Mouse (Mus musculus) small intestine, adult 2 months (tissue): ENCODE data around the gene Lao1. TPM values are rescaled to one million over a fixed set of nuclear protein-coding genes. Genes with fewer than 3 reads are reported as not detected.
"Not testable (repeated sequence)": the region's sequence is repeated elsewhere in the genome, so short reads cannot be mapped to it uniquely, and the experiment has no call there.

Experiments
- H3K27ac ChIP-seq: fragments of 200-500 bp; 2 replicates; pipeline ENCODE4 v1.5.1; 2012; ENCODE audit warnings: low read depth, low read length, control low read depth, inconsistent platforms; ENCODE audit not compliant: insufficient read depth
- H3K27me3 ChIP-seq: fragments of 200-500 bp; 2 replicates; pipeline ENCODE4 v1.6.1; 2012; ENCODE audit warnings: mild to moderate bottlenecking, moderate library complexity, low read length, inconsistent platforms; ENCODE audit not compliant: control insufficient read depth, insufficient read depth
- H3K36me3 ChIP-seq: fragments of 200-500 bp; 2 replicates; pipeline ENCODE4 v1.6.1; 2012; ENCODE audit warnings: mild to moderate bottlenecking, low read length, control low read depth, inconsistent platforms; ENCODE audit not compliant: control insufficient read depth, insufficient read depth
- H3K4me1 ChIP-seq: fragments of 200-500 bp; 2 replicates; pipeline ENCODE4 v1.6.1; 2012; ENCODE audit warnings: low read length, inconsistent platforms, mixed read lengths; ENCODE audit not compliant: control insufficient read depth, insufficient read depth, insufficient read length
- H3K4me3 ChIP-seq: fragments of 200-500 bp; 2 replicates; pipeline ENCODE4 v1.5.1; 2012; ENCODE audit warnings: low read depth, mild to moderate bottlenecking, control low read depth, inconsistent platforms, low read length, moderate library complexity
- CTCF ChIP-seq: fragments of 200-500 bp; IDR thresholded peaks from 2 replicates; pipeline ENCODE4 v1.5.1; 2012; ENCODE audit warnings: low read depth, mild to moderate bottlenecking, control low read depth, inconsistent platforms, low read length, moderate library complexity, mixed read lengths; ENCODE audit not compliant: insufficient replicate concordance, insufficient read length; ENCODE audit errors: extremely low read depth
- POLR2A ChIP-seq: fragments of 200-500 bp; IDR thresholded peaks from 2 replicates; pipeline ENCODE4 v1.6.1; 2012; ENCODE audit warnings: low read depth, mild to moderate bottlenecking, control low read depth, inconsistent platforms, low read length, moderate library complexity
- WGBS: fragments of 180-500 bp; shearing (Covaris S2); methylation state at CpG from one replicate; pipeline ENCODE4 v1.1.7; 2018; 5-methylcytosine and 5-hydroxymethylcytosine counted together
- polyA plus RNA-seq: library from polyadenylated mRNA; depleted of rRNA; stranded (reverse); fragments of >200 nt; gene quantifications from 2 replicates; pipeline ENCODE4 v1.2.3, GENCODE M21; 2012; rRNA removed

Gene Lao1
- polyA plus RNA-seq: not detected in 2 replicates

- WGBS: 73% methylated on average over 2 of the region's 2 CpGs
These were observed at the start of gene Lao1 for GRCm38 (mm10) chr4:118961141-118961628. TSS of gene Lao1 (plus strand) at chr4:118961578.

GRCm38 (mm10) chr4:118917365-118917764 lies 44.0 kb upstream of the Lao1 start, which contains the start of gene Olfr1329:
TSS of gene Olfr1329 (minus strand) at chr4:118917465.
- not testable (repeated sequence) for H3K4me1 ChIP-seq, H3K27ac ChIP-seq, H3K4me3 ChIP-seq, H3K36me3 ChIP-seq, H3K27me3 ChIP-seq
- WGBS: 40% methylated on average over 2 of the region's 2 CpGs

More at GRCm38 (mm10) chr4:118961141-118961628, at the start of gene Lao1:
- no peak within 1 kb of the TSS for H3K4me3 ChIP-seq
- no peaks in the 10 kb centered on the region for H3K27me3 ChIP-seq
- no peaks in the 10 kb centered on the region for H3K36me3 ChIP-seq
- H3K4me1 ChIP-seq: no peaks in the 10 kb centered on the region
- H3K27ac ChIP-seq: no peak within 1 kb of the TSS
- TF ChIP-seq POLR2A: no peak
- no peak for TF ChIP-seq CTCF

DNA sequence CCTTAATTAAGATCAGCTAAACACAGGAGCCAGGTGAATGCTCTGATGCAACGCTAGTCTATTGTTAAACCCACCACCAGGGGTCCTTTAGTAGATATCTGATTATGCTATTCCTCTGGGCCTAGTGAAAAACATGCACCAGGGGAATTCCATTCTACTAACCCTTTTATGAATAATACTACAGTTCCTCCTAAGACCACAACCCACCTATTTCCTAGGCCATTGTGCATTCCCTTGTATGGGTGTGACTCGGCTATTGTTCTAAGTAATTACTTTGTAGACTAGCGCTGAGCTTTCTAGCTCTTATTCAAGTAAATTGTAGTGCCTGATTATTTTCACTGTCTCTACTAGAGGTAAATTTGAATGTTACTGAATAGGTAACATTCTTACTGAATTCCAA lies 30.1 kb upstream of the Lao1 start:
- H3K27me3 ChIP-seq, H3K4me3 ChIP-seq, H3K4me1 ChIP-seq, H3K27ac ChIP-seq, H3K36me3 ChIP-seq: not testable (repeated sequence)
- WGBS: 80% methylated on average over 3 of the region's 3 CpGs

- no peaks in the 10 kb centered on the region for H3K36me3 ChIP-seq
- no peaks in the 10 kb centered on the region for H3K4me1 ChIP-seq
- no peak within 1 kb of the TSS for H3K27ac ChIP-seq
- TF ChIP-seq POLR2A (no peak), CTCF (no peak)
- 59% methylated on average over 2 of the region's 2 CpGs for WGBS
- no peaks in the 10 kb centered on the region for H3K27me3 ChIP-seq
- H3K4me3 ChIP-seq: no peak within 1 kb of the TSS
These were observed 22.9 kb upstream of the Lao1 start, which contains the start of gene Olfr1328 for GRCm38 (mm10) chr4:118938512-118938911. TSS of gene Olfr1328 (minus strand) at chr4:118938612.

DNA sequence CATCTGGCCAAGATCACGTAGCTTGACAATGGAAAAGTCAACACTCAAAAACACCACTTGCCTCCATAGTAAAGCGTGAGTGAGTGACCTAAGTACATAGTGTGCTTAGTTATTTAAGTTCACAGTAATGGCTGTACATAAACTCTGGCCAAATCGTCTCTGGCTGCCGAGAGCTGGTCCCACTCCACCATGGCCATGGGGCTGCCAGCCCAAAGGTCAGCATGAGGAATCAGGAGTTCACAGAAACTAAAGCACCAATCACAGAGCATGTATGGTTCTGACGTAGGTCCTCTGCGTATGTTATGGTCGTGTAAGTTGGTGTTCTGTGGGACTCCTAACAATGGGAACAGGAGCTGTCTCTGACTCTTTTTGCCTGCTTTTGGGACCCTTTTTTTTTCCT lies 2.6 kb upstream of the Lao1 start:
- TF ChIP-seq POLR2A (no peak), CTCF (no peak)
- no peaks in the 10 kb centered on the region for H3K36me3 ChIP-seq
- H3K4me3 ChIP-seq: no peak overlapping the region
- H3K27me3 ChIP-seq: no peaks in the 10 kb centered on the region
- no peak overlapping the region for H3K27ac ChIP-seq
- no peaks in the 10 kb centered on the region for H3K4me1 ChIP-seq
- 77% methylated on average over 7 of the region's 7 CpGs for WGBS

- no peaks in the 10 kb centered on the region for H3K27me3 ChIP-seq
These were observed 6.3 kb downstream of the Lao1 start for GRCm38 (mm10) chr4:118967711-118968110.

GRCm38 (mm10) chr4:118973281-118973680 lies 11.9 kb downstream of the Lao1 start:
- Histone ChIP-seq H3K36me3 (no peaks in the 10 kb centered on the region), H3K4me3 (no peak overlapping the region), H3K4me1 (no peaks in the 10 kb centered on the region), H3K27ac (no peak overlapping the region), H3K27me3 (no peaks in the 10 kb centered on the region)
- 63% methylated on average over 2 of the region's 2 CpGs for WGBS
- TF ChIP-seq POLR2A: no peak
- TF ChIP-seq CTCF: no peak

More at GRCm38 (mm10) chr4:118967711-118968110, 6.3 kb downstream of the Lao1 start:
- no peak overlapping the region for H3K27ac ChIP-seq
- H3K4me3 ChIP-seq: no peak overlapping the region
- 91% methylated on average over 15 of the region's 15 CpGs for WGBS
- TF ChIP-seq POLR2A (no peak), CTCF (no peak)
- no peaks in the 10 kb centered on the region for H3K4me1 ChIP-seq
- H3K36me3 ChIP-seq: no peaks in the 10 kb centered on the region

DNA sequence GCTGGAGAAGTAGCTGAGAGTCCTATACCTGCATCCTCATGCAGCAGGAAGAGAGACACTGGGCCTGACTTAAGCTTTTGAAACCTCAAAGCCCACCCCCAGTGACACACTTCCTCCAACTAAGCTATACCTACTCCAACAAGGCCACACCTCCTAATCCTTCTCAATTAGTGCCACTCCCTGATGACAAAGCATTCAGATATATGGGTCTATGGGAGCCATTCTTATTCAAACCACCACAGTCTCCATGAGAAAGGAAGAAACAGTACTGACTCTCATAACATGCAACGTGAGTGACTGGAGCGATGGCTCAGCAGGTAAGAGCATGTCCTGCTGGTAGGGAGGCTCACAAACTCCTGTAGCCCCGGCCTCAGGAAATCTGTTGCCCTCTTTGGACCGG lies 23.9 kb downstream of the Lao1 start:
- no peaks in the 10 kb centered on the region for H3K36me3 ChIP-seq
- no peak overlapping the region for H3K4me3 ChIP-seq
- H3K27ac ChIP-seq: no peak overlapping the region
- WGBS: 87% methylated on average over 4 of the region's 4 CpGs
- no peak for TF ChIP-seq POLR2A
- TF ChIP-seq CTCF: no peak
- no peaks in the 10 kb centered on the region for H3K4me1 ChIP-seq
- H3K27me3 ChIP-seq: no peaks in the 10 kb centered on the region
